Mouse (Mus musculus): ENCODE measurements around the gene Calcoco1. TPM values are rescaled to one million over a fixed set of nuclear protein-coding genes. Genes with fewer than 3 reads are reported as not detected.
A peak's percentile ranks its signal among the peaks of the same experiment; 100 is the strongest.
"Not testable (repeated sequence)": the region's sequence is repeated elsewhere in the genome, so short reads cannot be mapped to it uniquely, and the experiment has no call there.

Calcoco1 gene
- total RNA-seq, 2 experiments from 2014 or later: 45.0 to 51.1 TPM

DNA sequence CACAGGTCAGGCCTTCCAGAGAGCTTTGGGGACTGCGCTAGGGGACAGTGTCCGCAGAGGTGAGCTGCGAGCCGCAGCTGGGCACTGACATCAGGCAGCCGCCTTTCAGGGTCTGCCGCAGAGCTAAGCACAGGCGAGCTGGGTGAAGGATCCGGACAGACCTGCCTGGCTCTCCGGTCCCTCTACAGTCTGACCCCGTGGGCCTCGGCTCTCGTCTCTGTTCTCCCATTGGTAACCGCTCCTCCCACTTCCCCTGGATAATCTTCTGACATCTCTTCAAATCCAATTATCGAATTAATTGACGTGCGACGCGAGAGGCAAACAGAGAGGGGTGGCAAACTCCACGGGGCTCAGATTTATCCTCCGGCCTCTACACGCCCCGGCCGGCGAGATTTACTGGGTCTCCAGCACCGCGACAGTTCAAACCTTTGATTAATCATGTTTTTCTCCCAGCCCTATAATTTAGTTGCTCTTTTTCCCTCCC, 29.6 kb downstream of the Calcoco1 start:
- peak; percentile 18 for DNase-seq

DNA sequence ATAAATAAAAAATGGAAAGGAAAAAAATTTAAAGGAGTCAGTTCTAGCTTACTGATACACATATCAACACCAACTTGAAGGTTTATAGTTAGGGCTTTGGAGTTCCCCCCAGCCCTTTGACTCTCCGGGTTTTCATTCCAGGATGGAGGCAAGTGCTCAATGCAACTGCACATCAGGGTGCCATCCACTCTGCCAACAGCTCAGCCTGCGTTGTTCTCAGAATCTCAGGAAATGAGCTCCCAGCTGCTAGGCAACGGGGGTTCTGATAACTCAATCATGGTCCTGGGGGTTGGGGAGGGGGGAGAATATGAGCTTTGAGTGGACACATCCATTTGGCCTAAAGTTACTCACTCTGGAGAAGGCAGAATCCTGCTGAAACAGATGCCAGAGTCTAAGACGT, 36.2 kb downstream of the Calcoco1 start:
- DNase-seq: no peak

DNA sequence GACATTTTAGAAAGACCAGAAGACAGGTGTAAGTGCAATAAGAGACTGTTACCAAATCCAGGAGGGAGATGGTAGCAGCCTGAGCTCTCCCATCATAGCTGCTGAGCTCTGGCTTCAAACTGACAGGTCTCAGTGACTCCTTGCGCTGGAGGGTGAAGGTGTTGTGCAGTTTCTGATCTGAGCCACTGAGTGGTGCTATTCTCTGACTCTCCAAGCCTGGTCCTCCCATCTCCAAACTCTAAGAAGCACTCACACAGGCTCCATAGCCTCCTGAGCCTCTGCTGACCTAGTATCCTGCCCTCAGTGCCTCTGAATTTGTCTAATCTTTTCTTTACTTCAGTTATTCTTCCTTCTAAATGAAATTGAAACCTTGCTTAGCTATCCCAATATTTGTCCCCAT, 38.3 kb downstream of the Calcoco1 start:
- no peak for DNase-seq

DNA sequence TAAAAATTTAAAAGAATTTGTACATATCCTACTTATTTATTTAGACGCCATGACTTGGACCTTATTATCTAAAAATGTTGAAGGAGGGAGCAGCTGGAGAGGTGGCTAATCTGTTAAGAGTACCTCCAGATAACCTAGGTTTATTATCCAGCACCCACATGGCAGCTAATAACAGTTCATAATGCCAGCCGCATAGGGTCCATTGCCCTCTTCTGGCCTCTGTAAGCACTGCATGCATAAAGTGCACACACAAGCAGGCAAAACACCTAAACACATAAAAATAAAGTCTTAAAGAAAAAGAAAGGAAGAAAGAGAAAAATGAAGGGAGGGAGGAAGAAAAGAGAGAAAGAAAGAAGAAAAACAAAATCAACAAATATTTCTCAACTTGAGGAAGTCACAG, 45.6 kb downstream of the Calcoco1 start:
- no peak for DNase-seq

DNA sequence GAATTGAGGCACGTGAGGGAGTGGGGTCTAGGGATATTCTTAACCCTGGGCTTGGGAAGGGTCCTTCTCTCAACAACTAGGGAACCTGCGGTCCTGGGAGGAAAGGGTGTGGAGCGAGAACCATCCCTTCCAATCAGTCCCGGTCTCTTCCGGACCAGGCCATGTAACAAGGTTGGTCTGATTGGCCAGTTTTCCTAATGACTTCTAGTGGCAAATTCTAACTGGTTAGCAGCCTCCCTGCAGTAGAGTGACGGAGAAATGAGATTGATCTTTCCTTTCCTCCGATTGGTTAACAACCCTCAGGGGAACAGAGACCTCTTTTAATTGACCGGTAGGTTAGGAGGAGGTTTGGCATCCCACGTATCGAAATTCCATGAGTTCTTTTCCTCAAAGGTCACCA, 48.4 kb downstream of the Calcoco1 start:
- peak; percentile 24 for DNase-seq

DNA sequence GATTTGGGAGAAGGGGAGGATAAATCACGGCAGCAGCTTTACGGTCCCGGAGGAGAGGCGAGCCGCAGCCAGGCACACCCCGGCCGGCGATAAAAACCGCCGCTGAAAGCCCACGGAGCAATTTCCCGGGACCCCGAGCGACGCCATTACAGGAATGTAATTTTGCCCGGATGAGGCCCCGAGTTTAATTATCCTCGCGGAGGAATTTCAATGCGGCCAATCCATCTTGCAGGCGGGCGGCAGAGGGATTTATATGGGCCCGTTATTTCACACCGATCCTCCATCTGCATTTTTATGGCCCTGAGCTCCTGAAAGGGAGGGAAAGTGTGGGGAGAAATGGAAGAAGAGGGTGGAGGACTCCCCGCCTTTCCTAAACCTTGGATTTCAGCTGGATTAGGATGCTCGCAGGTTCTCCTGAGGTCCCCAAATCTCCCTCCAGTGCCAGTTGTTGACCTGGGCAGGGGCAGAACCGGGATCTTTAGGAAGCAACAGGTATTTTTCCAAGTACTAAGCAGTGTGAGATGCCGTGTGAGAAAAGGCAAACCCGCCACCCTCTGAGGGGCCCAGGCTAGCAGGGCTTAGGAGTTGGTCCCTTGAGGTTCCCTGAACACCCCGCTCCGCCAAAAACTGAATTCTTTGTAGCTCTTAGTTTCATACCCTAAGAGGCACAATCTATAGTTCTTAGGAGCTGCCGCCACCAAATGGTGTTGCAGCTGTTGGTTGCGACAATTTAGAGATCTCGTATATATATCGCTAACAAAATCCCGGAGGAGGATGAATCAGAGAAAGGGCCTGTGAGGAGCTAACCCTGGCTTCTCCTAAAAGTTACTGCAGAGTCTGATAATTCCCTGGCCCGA, 49.5 kb downstream of the Calcoco1 start, which contains the start of gene Atp5g2:
Gene Atp5g2, minus strand, starts transcription at position 138 of the 857 bp plus-strand sequence.
- peak; percentile 21 for DNase-seq

DNA sequence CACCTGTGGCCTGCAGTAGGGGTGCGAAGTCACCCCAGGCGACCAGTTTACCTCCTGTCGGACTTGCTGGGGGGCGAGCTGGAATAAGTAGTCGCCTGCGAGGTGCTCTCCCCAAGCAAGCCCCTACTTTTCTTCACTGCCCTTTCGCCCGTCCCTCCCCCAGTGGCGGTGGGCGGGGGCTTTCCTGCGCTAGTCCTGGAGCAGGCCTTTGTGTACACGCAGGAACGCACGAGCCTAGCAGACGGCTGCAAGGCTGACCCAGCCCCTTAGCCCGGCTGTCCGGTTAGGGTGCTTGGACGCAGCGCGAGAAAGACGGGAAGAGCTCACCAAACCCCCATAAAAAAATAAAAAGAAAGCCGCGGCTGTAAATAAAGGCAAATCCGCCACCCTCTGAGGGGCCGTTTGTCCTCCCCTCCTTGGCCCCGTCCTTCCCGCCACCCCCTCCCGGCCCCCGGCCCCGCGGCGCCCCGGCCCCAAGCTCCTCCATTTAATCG, 50.2 kb downstream of the Calcoco1 start:
- peak; percentile 84 for DNase-seq

DNA sequence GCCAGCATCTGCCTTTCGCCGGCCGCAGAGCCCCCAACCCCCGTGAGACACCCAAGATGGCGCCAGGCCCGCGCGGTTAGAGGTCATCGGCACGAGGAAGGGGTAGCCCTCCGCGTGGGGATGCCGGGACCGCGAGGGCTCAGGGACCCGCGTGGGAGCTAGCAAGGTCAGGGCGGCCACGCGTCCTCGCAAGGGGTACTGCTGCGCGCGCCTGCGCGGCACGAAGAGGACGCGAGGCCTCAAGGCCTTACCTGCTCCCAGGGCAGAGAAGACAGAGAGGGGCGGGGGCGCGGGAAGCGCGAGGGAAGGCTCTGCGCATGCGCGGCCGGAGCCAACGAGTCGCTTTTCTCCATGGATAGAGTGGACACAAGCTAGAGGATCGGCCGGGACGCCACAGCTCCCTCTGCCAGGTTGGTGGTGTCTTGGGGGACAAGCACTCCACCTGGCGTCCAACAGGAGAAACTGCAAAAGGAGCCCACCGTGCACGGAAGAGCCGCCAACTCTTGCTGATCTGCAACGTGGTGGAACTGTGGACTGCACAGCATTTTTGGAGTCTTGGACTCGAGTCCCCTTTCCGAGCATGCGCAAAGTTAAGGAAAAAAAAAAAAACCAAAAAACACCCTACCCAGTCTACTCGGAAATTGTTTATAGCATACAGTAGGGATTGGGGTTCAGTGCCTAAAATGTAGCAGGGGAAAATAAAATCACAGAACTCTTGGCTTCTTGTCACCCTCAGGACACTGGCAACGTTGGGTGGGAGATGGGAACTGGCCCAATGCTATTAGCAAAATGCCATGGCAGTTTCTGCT, 51.0 kb downstream of the Calcoco1 start:
- DNase-seq: peak; percentile 98

DNA sequence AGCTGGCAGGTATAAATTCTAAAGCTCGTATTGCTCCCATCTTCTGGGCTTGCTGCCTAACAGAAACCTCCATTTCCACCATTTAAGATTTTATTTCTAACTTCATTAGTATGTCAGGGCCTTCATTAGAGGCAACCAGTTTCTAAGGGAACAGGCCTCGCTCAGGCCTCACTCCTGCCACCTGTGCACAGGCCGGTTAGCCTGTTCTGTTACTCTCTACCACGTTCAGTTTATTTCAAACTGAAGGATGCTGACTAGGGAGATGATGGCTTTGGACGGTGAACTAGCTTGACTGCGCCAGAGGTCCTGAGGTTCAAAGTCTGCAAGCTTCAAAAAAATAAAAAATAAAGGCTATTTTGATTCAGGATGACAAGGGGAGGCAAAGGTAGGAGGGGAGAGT, 51.7 kb downstream of the Calcoco1 start:
- DNase-seq: no peak

DNA sequence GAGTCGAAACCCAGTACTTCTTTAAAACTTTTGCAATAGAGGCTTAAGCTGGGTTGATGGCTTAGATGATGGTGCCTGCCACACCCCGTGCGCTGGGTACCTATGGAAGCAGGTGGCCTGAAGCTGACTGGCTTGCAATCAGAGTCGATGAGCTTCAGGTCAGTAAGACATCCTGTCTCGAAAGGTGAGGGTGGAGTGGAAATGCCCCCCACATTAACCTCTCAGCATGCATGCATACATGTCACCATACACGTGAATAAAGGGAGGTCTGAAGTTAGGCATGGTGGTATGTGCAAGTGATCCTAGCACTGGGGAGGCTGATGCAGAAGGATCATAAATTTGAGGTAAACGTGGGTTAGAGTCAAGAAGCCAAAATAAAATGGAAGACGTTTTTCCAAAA, 52.4 kb downstream of the Calcoco1 start:
- DNase-seq: no peak

DNA sequence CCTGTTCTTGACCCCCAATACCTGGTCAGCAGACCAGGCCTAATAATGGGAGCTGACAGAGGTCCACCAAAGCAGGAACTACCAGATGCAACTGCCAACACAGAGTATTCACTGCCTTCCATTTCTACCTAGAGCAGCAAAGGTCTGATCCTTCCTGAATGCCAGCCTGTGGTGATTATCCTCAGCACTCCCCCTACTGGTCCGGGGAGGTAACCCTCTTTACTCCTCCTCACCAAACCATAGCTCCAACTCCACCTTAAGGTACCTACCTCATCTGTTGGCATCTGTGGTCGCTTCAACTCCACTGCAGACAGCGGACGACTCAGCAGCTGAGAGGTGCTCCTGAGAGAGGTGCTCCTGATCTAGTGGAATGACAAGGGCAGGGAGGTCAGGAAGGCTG, 56.5 kb downstream of the Calcoco1 start:
- peak; percentile 57 for DNase-seq

DNA sequence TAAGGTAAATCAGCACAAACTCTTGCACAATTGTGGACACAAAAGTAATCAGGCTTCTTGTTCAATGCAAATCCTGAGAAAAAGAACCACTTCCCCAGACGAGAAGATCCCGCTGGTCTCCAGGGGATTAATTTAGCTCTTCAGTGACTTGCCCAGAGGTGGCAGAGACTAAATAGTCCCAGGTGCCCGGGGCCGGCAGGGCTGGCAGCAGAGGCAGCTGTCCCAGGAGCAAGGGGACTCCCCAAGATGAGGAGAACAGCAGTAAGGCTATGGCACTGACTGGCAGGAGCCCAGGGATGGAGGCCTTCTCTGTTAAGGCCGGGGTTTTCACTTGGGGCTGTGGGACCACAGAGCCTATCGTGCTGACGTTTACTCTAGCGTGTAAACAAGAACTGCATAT, 58.2 kb downstream of the Calcoco1 start:
- DNase-seq: no peak

DNA sequence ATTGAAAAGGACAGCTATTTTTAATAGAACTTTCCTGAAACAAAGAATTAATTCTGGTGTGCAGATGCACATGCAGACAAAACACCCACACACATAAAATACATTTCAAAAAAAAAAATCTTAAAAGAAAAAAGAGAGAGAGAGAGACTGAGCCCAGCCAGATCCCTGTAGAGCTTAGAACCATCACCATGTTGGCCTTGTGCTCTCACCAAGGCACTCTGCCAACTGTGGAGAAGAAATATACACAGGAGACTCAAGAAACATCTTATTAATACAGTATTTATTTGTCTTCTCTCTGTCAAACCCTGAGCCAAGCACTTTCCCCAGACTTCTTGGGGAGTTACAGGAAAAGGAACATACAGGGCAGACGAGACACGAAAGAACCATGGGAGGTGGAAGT, 59.4 kb downstream of the Calcoco1 start:
- not testable (repeated sequence) for DNase-seq

DNA sequence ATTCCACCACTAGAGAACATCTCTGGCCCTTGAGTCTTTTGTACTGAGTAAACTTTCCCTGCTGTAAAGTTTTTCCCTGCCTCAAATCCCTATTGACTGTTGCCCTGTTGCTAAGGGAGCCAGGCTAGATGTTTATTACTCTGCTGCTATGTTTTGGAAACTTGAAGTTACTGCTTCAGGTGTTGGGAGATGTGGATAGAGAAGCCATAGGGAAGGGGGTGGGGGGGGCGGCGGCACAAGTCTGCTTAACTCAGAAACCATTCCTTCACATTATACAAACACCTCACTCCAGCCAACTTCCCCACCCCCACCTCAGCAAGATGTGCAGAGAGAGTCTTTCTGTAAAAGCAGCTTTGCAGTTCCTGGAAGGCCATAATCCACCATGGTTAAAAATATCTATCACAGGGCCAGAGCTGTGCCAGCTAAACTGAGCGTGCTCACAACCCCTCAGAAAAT, 64.0 kb downstream of the Calcoco1 start:
- DNase-seq: no peak

Small RNAs within 50 kb of the gene (microRNA-seq; reads per million reads assigned to microRNA genes)
- 0 reads per million in 2 experiments for gene Mir688

Other genes starting within 250 kb of the Calcoco1 start
- gene Gm10337, start 218.5 kb downstream of the Calcoco1 start, total RNA-seq (2021): not detected
- gene Map3k12, start 205.1 kb downstream of the Calcoco1 start, total RNA-seq (2021): 1 to 10 TPM; 3.8 to 4.9 TPM
- 10 to 100 TPM; 45.7 to 49.2 TPM for gene Tarbp2, start 204.0 kb downstream of the Calcoco1 start, total RNA-seq (2021)
- 1 to 10 TPM; 1.2 to 3.4 TPM for gene Npff, start 197.2 kb downstream of the Calcoco1 start, total RNA-seq (2021)
- gene Gm28047, start 97.1 kb downstream of the Calcoco1 start, total RNA-seq (2021): under 1 TPM in 1 of 2 experiments, not detected in 1; 0.56 TPM
- 10 to 100 TPM; 62.9 to 79.6 TPM for gene Atf7, start 96.7 kb downstream of the Calcoco1 start, total RNA-seq (2021)
- 10 to 100 TPM; 34.2 to 41.1 TPM for gene Atp5g2, start 49.8 kb downstream of the Calcoco1 start, total RNA-seq (2021)
- gene Hoxc13, start 198.9 kb upstream of the Calcoco1 start, total RNA-seq (2021): not detected
- gene Hoxc12, start 214.6 kb upstream of the Calcoco1 start, total RNA-seq (2021): not detected
- gene Hoxc11, start 232.2 kb upstream of the Calcoco1 start, total RNA-seq (2021): 1 to 10 TPM; 8.4 to 9.6 TPM
- gene Hoxc10, start 244.6 kb upstream of the Calcoco1 start, total RNA-seq (2021): 10 to 100 TPM; 50.7 to 51.2 TPM
- gene Hoxc5, start 245.3 kb upstream of the Calcoco1 start, total RNA-seq (2021): 1 to 10 TPM; 2.1 to 3.6 TPM

Data from gastrocnemius, postnatal 10 days (tissue).